Mouse (Mus musculus) heart, adult 11 months (tissue): ENCODE data around the gene Sipa1l1.

ENCODE experiments used
- DNase-seq: peaks from one replicate; pipeline ENCODE4 v3.0.0; 2022

The Sipa1l1 gene

DNA sequence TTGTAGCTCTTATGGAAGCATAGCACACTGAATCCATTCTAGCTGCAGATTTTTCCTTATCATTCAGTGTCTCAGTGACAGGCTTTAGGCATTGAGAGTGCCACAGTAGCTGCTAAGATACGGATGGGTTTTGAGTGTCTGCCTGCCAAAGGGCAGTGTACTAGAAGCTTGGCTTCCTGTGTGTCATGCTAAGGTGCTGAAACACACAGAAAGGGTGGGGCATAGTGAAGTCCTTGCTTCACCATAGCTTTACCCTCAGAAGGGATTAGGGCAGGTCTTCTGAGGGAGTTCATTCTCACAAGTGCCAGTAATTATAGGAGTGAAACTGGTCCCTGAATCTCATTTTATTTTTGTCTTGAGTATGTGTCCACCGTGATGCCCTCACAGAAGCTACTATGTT, 82.2 kb downstream of the Sipa1l1 start:
- no peak for DNase-seq

DNA sequence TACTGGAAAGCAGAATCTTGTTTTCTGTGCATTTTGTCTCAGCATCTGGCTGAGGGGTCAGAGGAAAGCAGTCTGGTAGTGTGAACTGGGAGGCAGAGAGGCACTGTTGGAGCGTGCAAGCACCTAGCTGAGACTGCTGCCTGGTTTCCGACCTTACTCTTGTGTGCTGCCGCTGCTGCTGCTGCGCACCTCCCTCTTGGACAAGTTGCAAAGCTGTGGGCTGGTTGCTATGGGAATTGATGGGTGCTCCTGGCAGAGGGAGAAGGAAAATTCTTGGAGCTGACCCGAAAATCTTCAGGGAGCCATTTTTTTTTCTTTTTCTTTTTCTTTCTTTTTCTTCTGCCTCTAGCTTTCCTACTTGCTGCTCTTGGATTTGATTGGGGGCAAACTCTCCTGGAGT, 85.0 kb downstream of the Sipa1l1 start:
- no peak for DNase-seq

DNA sequence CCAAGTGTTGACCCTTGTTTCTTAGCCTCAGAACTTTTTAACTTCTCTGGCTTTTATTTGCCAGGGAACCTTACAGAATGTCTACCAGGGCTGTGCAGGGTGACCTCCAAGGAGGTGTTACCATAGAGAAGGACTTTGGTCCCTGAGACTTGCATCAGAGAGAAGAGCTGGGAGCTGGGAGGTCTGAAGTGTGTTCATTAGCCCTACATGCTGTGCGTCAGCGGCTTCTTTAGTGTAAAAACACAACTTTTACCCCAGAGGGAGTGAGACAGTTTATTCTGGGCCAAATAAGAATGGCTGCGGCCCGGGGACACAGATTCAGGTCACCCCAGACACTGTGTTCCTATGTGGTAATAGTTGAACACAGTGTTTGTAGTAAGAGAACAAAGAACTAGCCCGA, 86.9 kb downstream of the Sipa1l1 start:
- DNase-seq: peak; percentile 74

DNA sequence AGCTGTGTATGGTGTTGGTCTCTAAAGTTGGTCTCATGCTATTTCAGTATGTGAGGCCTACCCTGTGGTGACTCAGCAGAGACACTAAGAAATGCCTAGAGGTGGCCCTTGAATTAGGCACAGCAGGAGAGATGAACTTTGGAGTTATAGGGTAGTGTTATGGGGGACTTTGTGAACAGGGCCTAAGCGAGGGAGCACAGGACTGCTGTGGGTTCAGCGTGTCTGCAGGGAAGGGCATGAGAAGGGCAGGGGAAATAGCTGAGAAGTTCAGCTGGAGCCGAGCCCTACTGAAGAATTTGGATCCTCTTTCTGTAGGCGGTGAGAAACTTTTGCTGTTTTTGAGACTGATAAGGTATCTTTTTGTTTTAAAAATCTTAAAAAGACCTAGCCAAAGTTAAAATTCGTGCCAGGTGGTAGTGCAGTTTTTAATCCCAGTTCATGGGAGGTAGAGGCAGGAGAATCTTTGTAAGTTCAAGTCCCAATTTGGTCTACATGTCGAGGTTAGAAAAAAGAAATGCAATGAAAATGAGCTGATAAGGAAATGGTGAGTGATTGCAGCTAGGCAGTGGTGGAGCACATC, 87.9 kb downstream of the Sipa1l1 start:
- DNase-seq: peak; percentile 82

DNA sequence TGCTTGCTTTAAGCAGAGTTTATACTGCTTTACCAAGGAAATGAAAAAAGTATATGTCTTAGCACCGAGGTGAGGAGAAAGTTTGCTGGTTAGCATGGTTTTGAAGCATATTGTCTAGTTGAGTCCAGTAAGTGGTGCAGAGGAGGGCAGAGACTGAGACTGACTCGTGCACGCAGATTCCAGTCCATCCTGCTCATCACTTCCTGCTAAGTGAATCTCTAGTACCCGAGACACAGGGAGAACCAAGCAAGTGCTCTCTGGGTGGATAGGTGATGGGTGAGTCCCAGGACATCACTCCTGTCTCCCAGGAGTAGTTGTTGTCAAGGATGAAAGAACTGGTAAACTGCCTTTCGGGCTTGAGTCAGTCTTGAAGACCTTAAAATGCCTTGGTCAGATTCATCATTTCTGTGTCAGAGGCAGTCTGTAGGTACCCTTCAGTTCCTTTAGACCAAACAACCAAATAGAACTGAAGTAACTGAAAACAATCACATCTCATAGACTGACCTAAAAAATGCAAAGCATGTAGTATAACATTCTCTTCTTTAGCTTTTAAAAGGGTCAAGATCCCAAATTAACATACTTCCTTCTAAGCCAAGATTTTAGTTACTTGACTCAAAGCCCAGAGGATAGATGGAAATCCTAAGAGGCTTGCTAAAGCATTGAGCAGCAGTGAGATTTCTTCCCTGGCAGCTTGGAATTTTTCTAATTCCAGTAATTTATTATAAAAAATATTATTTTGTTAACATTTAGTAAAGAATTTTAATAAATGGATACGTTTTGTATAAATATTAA, 89.1 kb downstream of the Sipa1l1 start:
- DNase-seq: peak; percentile 70

DNA sequence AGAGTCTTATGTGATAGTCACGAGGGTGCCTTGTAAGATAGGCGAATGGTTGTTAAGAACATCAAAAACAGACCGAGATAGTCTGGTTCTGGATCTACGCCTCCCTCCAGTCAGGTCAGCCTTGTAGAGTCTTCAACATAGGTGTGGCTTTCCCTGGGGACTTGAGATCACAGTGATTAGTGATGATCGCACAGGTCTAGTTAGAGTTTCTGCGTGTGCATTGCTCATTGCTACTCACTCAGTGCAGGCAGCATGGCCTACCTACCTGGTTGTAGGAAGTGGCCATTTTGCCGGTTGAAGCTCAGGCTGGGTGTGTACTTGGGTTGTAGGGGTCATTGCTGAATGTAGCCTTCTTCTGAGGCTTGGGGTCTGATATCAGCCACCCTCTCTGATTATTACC, 94.3 kb downstream of the Sipa1l1 start:
- peak; percentile 55 for DNase-seq

DNA sequence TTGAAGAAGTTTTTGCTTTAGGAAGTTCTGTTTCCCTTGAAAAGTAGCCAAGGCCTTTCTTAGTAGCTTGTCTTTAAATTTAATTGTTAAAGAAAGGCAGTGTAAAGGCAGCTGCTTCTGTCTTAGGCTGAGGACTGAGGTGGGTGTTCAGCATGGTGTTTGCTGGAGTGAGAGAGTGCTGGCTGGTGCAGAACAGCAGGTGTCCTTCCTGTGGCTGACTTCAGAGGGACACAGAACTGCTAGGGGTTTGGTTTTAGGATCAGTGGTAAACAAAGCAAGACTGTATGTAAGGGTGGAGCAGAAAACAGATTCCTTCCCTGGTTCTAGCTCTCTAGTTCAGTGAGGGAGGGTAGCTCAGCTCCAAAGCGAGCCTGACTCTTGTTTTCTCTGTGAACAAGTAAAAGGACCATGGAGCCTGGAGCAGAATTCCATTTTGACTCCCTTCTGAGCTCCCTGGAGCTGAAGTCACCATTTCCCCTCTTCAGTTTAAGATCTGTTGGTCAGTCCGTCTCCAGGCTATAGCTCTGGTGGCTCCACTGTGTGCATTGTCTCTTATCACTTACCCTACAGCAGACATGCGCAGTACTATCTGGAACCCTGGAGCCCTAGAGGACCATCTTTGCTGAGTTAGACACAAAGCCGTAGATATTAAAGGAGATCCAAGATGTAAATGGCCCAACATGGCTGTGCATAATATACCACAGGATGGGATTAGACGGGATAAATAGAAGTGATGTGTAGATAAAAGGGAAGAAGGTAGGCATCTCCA, 95.1 kb downstream of the Sipa1l1 start:
- peak; percentile 75 for DNase-seq

DNA sequence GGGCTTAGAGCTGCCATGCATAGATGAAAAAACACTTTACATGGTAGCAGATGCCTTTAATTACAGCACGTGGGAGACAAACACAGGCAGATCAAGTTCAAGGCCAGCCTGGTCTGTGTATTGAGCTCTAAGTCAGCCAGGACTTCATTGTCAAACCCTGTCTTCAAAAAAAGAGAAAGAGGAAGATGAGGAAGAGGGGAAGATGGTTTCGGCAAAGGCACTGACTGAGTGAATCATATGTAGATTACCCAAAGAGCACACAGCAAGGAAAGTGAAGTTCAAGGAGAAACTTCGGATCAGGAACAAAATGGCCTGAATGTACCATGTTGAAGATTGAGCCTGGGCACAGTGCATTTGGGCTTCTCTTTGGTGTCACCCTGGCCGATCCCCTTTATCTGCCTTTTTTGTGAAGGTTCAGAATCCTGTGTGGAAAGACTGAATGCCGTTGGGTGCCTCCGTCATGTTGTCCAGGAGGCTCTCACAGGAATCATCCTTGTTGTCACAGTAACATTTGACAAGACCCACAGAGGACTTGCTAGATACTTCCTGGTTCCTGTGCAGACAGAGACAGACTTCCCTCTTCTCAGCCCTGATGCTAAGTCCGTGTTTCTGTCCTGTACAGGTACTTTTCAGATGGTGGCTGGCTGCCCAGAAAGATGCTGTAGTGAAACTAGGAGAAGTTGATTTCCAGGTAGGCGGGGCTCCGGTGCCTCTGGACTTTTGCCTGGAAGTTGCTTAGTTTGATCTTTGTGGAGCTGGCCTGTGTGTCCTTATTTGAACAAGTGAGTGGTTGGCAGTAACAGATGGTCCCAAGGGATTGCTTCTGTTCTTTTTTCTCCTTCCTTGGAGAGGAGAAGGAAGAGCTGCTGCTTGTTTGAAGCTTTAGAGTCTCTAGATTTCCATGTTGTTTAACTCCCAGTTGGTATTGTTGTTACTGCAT, 96.5 kb downstream of the Sipa1l1 start:
- DNase-seq: peak; percentile 87

DNA sequence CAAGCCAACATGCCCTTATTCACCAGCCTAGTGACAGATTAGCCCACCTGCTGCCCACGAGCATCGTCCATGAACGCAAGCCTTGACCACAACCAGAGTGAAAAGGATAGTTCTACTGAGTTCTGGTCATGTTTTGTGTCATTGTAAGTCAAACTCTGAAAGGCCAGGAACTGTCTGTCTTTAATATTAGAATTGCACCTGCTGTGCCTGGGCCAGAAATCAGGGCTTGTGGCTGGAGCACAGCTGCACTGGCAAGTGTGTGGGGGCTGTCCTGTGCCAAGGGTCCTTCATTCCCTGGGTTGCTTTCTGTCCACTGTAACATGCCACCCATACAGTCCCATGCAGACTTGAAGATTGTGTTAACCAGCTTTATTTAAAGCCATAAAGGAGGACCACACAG, 102.3 kb downstream of the Sipa1l1 start:
- peak; percentile 57 for DNase-seq

DNA sequence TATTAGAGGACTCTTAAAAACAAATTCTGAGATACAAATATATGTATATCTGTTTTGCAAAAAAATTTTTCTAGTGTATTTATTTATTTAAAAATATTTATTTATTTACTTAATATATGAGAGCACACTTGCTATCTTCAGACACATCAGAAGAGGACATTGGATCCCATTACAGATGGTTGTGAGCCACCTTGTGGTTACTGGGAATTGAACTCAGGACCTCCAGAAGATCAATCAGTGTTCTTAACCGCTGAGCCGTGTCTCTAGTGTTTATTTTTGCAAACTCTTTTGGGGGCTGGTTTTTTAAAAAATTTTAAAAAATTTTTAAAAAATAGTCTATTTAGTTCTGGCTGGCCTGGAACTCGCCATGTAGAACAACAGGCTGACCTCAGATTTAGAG, 104.4 kb downstream of the Sipa1l1 start:
- no peak for DNase-seq

DNA sequence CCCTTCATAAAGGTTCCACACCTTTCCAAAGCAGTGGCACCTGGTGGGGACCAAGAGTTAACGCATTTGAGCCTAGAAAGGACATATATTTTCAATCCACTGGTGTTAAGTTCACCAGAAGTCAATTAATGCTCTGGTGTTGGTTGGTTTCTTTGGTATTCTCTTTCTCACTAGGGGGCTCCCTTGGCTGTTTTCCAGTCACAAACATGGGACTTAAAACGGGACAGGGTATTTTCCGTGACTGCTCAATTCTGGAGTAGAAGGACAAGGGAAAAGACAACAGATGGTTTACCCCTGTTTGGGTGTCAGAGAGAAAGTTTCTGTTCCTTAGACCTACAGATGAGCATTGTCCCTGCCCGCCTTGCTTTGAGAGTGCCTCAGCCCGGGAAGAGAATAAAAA, 105.5 kb downstream of the Sipa1l1 start:
- peak; percentile 40 for DNase-seq

DNA sequence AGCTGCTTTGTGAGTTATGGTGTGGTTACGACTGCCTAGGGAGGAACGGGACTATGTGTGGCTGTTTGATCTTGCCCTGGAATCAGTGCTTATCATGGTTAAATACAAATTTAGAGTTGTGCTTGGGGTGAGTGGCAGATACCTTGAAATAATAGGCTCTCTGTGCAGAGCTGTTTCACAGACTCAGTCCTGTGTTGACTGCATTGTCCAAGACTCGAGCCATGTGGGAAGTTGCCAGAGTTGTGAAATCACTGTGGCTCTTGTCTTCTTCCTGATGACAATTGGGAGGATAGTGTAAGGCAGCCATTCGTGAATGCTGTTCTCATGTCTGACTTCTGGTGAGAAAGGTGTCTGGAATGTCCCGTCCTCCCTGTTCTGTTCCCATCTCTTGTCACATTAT, 106.6 kb downstream of the Sipa1l1 start:
- peak; percentile 94 for DNase-seq

DNA sequence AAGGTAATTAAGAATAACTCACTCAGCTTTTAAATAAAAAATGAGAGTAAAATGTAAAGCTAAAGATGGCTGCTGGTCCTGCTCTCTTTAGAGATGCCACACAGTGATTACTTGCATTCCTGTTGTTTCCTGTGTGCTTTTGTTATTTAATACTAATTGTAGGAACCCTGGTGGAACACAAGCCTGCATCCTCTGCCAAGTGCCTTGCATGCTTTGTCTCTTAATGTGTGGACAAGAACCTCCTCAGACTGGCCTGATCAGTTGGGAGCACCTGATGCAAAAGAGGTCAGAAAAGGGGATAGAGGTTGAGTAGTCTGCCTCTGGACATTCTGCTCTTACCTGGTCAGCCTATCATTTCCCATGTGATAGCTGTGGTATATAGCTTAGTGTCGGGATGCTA, 107.5 kb downstream of the Sipa1l1 start:
- DNase-seq: no peak

DNA sequence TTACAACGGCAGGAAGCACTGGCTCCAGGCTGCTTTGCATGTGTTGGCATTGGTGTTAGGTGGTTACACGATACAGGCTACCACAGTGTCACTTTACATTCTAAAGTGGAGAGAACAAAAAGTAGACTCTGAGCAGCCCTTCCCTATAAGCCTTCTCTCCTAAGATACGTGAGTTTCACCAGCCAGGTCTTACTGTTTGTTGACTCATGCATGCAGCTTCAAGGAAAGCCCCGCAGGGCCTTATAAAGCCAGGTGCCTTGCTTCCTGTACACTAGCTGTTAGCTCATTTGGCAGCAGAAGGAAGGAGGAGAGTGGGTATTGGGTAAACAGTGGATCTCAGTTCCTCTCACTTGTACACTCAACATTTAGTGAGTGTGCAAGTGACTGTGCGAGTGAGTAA, 115.5 kb downstream of the Sipa1l1 start:
- peak; percentile 66 for DNase-seq

DNA sequence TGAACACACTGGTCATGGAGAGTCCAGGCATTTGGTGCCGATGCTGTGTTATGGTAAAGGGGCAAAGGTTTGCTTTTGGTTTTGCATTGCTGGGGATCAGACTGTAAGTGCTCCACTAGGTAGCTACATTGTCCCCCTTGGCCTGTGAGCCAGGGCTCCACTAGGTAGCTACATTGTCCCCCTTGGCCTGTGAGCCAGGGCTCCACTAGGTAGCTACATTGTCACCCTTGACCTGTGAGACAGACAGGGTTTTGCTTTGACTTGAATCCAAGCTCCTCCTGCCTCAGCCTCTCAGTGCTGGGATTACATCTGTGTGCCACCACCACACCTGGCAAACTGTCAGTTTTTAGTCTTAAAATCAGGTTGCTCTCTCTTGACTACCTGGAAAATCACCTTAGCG, 115.9 kb downstream of the Sipa1l1 start:
- peak; percentile 88 for DNase-seq

DNA sequence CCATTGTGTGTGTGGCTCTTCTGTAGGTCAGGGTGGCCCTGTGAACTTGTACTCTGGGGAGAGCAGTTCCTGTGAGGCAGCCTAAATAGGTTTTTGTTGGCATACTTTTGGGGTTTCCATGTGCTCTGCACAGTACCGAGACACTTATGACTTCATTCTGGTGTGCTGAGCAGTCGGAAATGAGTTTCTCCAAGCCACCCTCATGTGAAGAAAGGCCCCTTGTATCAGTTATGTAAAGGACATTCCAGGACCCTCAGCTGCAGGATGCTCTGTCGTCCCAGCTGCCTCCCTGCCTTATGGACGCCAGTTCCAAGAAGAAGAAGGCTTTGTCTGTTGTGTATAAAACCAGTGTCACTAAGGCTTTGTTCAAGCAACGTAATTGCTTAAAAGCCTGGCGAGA, 116.9 kb downstream of the Sipa1l1 start:
- peak; percentile 89 for DNase-seq

DNA sequence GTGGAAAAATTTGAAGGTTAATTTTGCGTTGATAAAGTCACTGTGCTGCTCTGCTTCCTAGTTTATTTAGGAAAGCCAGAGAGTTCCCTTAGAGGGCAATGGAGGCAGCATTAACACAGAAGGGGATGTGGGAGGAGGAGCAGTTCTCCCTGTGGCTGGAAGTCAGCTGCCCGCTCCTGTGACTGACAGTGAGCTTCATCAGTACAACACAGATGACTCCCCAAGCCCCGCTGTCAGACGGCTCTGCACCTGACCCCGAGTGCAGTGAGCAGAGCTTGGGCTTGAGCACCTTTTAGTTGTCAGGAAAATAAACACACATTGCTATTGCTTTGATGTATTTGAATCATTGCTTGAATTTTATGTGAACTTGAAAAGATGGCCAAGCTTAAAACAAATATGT, 117.7 kb downstream of the Sipa1l1 start:
- DNase-seq: peak; percentile 80

DNA sequence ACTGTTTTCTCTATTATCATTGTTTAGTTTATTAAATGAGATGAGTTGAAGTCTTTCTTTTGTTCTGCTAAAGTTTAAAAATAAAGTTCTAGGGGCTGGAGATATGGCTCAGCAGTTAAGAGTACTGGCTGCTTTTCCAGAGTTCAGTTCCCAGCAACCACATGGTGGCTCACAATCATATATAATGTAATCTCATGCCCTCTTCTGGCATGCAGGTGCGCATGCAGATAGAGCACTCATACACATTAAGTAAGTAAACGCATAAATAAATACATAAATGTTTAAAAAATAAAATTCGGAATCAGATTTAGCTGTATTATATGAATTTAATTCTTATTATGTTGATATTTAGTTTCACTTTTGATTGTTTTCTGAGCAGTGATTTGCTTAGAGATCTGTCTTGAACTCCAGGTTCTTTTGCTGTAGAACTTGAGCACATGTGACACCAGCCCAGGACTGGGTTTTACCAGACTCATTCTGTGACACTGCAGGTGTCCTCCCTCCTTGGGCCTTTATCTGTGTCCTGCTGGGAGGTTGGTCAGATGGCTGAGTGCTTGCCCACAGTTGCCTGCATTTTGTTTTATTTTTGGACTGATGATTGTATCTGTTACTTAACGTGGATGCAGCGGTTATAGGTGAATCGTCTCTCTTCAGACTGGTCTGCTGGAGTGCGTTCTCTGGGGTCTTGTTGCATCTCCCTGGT, 124.6 kb downstream of the Sipa1l1 start:
- peak; percentile 73 for DNase-seq

DNA sequence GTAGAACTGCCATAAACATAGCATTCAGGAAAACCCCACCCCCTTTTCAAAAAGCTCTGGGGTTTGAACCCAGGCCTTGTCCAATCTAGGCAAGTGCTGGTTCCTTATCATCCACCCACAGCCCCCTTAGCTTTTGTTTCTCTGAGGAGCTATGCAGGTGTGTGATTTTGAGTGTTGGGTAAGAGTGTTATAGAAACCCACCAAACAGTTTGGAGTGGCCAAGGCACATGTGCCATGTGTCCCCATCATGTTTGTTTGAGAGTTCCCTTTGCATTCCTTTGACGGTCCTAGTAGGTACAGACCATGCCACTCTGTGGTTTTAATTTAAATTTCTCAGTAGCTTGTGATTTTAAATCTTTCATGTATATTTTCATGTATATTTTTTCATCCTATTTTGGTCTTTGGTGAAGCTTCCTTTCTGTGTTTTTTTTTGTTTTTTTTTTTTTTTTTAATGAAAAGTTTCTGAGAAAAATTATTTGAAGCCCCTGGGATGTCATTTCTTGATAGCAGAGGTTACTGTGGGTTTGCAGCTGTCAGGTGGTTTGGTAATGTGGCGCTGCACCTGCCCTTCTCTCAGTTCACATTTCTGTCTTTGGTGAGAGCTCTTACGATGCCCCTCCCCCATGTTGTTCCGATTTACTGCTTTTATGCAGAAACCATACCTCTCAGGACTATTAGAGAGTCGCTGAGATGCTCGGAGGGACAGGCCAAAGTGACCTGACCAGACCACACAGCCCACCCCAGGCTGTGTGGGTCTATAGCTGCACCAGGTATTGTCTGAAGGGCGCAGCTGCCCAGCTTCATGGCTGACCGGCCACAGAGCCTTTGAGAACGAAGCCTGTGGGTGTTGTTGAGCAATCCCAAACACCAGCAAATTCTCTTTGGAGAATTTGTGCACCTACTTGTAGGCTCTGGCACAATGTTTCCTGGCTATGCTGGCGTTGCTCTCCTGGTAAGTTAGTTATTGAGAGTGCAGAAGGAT, 126.1 kb downstream of the Sipa1l1 start:
- peak; percentile 55 for DNase-seq

DNA sequence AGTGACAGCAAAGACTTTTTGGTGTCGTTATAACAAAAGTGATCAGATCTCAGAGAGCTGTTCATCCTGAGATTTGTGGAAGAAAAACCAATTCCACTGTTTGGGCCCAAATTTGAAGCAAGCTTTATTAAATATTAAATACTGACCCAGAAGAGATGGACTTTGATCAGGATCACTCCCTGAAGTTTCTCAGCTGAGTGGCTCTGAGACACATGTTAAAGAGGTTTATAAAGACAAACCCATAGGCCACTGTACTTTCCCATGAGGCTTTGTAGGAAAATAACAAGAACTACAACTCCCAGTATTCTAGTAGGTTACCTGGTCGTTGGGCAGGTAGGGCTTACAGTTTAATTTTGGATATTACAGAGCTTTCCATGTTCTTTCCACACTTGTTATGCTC, 127.2 kb downstream of the Sipa1l1 start:
- no peak for DNase-seq

DNA sequence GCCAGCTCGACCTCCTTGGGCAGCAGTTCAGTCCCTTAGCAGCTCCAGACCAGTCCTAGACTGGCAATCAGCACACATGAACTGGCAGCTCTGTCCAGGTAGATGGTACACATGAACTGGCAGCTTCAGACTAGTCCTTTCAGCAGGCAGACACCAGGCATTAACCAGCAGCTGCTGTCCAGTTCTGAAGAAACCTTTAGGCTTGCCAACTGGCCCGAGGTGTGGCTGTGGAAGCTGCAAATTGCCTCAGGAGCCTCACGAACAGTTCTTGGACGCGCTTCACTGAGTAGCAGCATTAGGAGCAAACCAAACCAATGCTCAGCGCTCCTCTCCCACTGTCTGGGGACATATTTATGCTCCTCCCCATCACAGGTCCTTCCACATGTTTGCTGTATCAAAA, 128.1 kb downstream of the Sipa1l1 start:
- peak; percentile 70 for DNase-seq
